Mouse (Mus musculus): ENCODE measurements around the gene Cfap46. TPM values are rescaled to one million over a fixed set of nuclear protein-coding genes. Genes with fewer than 3 reads are reported as not detected.
A peak's percentile ranks its signal among the peaks of the same experiment; 100 is the strongest.

The Cfap46 gene
- polyA plus RNA-seq, 1 experiment from 2014 or later, result 0.21 TPM

- no peak overlapping the region for H3K4me3 ChIP-seq (replicated peaks)
- 44% methylated on average over 10 of the region's 10 CpGs for WGBS
- H3K27me3 ChIP-seq, result 0 out of 2 replicates have a peak, but pooled peaks cover 6% of the 10 kb centered on the region
- ATAC-seq (replicated peaks; ENCODE audit: low FRiP score), result no peak
- no peak overlapping the region for H3K9ac ChIP-seq
- no peak overlapping the region for H3K4me2 ChIP-seq
- H3K9me3 ChIP-seq (replicated peaks), result no peaks in the 10 kb centered on the region
- H3K27ac ChIP-seq, result no peak overlapping the region
- no peaks in the 10 kb centered on the region for H3K4me1 ChIP-seq
- no peaks in the 10 kb centered on the region for H3K36me3 ChIP-seq
Observed at GRCm38 (mm10) chr7:139648107-139648824, 35.4 kb downstream of the Cfap46 start.

DNA sequence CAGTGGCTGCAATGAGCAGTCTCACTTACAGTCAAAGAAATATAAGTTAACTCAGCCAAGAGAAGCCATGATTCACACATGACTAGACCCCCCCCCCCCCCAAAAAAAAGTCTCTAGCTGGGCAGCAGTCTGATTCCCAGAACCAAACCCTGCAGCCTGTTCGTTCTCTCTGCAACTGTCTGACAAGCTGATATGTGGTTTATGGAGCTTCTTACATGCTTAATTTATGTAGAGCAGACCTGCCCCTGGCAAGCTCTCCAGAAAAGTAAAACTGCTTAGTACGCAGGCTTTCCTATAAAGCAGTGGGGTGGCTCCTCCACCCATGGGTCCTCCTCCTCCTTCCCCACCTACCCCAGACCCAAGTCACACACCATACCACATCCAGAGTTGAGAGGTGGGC lies 50.2 kb downstream of the Cfap46 start:
- H3K27me3 ChIP-seq, result 0 out of 2 replicates have a peak, but pooled peaks cover 4% of the 10 kb centered on the region
- 32% methylated on average over 2 of the region's 2 CpGs for WGBS
- no peaks in the 10 kb centered on the region for H3K4me1 ChIP-seq
- H3K36me3 ChIP-seq, result no peaks in the 10 kb centered on the region
- no peak overlapping the region for H3K9ac ChIP-seq
- ATAC-seq (replicated peaks; ENCODE audit: low FRiP score), result no peak
- H3K27ac ChIP-seq, result no peak overlapping the region
- H3K9me3 ChIP-seq (replicated peaks), result no peaks in the 10 kb centered on the region
- no peak overlapping the region for H3K4me3 ChIP-seq (replicated peaks)
- H3K4me2 ChIP-seq, result no peak overlapping the region

- H3K27me3 ChIP-seq, result no peaks in the 10 kb centered on the region
- H3K27ac ChIP-seq, result no peak overlapping the region
- no peak overlapping the region for H3K4me3 ChIP-seq (replicated peaks)
- WGBS, result 77% methylated on average over 9 of the region's 9 CpGs
- H3K4me1 ChIP-seq, result no peaks in the 10 kb centered on the region
- H3K9me3 ChIP-seq (replicated peaks), result no peaks in the 10 kb centered on the region
- no peak overlapping the region for H3K9ac ChIP-seq
- no peaks in the 10 kb centered on the region for H3K36me3 ChIP-seq
- no peak for ATAC-seq (replicated peaks; ENCODE audit: low FRiP score)
- no peak overlapping the region for H3K4me2 ChIP-seq
Observed at GRCm38 (mm10) chr7:139625156-139625555, 58.5 kb downstream of the Cfap46 start.

GRCm38 (mm10) chr7:139622568-139622967 lies 61.0 kb downstream of the Cfap46 start:
- Histone ChIP-seq H3K27me3 (no peaks in the 10 kb centered on the region), H3K9me3 (replicated peaks) (no peaks in the 10 kb centered on the region), H3K27ac (no peak overlapping the region), H3K4me2 (no peak overlapping the region), H3K4me3 (replicated peaks) (no peak overlapping the region), H3K9ac (no peak overlapping the region), H3K36me3 (no peaks in the 10 kb centered on the region), H3K4me1 (no peaks in the 10 kb centered on the region)
- ATAC-seq (replicated peaks; ENCODE audit: low FRiP score), result no peak
- 85% methylated on average over 13 of the region's 13 CpGs for WGBS

GRCm38 (mm10) chr7:139615767-139616766 lies 67.5 kb downstream of the Cfap46 start:
- H3K36me3 ChIP-seq, result no peaks in the 10 kb centered on the region
- ATAC-seq (replicated peaks; ENCODE audit: low FRiP score), result no peak; the same call in 1 of the 2 replicates
- H3K4me1 ChIP-seq, result no peaks in the 10 kb centered on the region
- peaks cover 2% of the 10 kb centered on the region; the same call in 1 of the 2 replicates for H3K27me3 ChIP-seq
- no peaks in the 10 kb centered on the region for H3K9me3 ChIP-seq (replicated peaks)
- H3K27ac ChIP-seq, result no peak overlapping the region
- no peak overlapping the region for H3K4me2 ChIP-seq
- no peak overlapping the region for H3K9ac ChIP-seq
- no peak overlapping the region for H3K4me3 ChIP-seq (replicated peaks)
- WGBS, result 60% methylated on average over 12 of the region's 12 CpGs

DNA sequence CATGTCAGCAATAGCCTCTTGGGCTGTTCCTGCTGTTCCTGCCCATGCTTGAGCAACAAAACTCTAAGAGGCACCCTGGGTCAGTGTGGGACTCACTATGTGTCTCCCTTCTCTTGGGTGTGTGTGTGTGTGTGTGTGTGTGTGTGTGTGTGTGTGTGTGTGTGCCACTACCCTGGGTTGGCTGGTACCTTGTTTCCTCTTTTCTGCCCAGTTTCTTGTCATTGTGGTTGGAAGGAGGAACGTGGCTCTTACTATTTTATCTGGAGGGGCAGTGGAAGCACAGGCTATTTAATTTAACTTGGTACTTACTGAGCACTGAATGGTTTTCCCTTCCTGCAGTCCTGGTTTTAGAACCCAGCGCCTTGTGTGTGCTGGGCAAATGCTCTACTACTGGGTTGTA lies 73.3 kb downstream of the Cfap46 start:
- no peak overlapping the region for H3K9ac ChIP-seq
- WGBS, result 94% methylated on average over 2 of the region's 2 CpGs
- no peak overlapping the region for H3K4me3 ChIP-seq (replicated peaks)
- H3K27ac ChIP-seq, result no peak overlapping the region
- no peak for ATAC-seq (replicated peaks; ENCODE audit: low FRiP score)
- no peaks in the 10 kb centered on the region for H3K9me3 ChIP-seq (replicated peaks)
- no peaks in the 10 kb centered on the region for H3K4me1 ChIP-seq
- H3K27me3 ChIP-seq, result peaks cover 5% of the 10 kb centered on the region; the same call in 1 of the 2 replicates
- H3K4me2 ChIP-seq, result no peak overlapping the region
- H3K36me3 ChIP-seq, result no peaks in the 10 kb centered on the region

GRCm38 (mm10) chr7:139595862-139596261 lies 87.8 kb downstream of the Cfap46 start:
- Histone ChIP-seq H3K9me3 (replicated peaks) (no peaks in the 10 kb centered on the region), H3K36me3 (no peaks in the 10 kb centered on the region), H3K27me3 (peaks cover 16% of the 10 kb centered on the region), H3K4me3 (replicated peaks) (no peak overlapping the region), H3K27ac (no peak overlapping the region), H3K4me2 (no peak overlapping the region), H3K9ac (no peak overlapping the region), H3K4me1 (no peaks in the 10 kb centered on the region)
- WGBS, result 64% methylated on average over 6 of the region's 6 CpGs
- ATAC-seq (replicated peaks; ENCODE audit: low FRiP score), result no peak

GRCm38 (mm10) chr7:139595311-139595710 lies 88.3 kb downstream of the Cfap46 start:
- Histone ChIP-seq H3K27me3 (peaks cover 16% of the 10 kb centered on the region; the same call in 1 of the 2 replicates), H3K4me3 (replicated peaks) (no peak overlapping the region), H3K9me3 (replicated peaks) (no peaks in the 10 kb centered on the region), H3K4me2 (no peak overlapping the region), H3K36me3 (no peaks in the 10 kb centered on the region), H3K27ac (no peak overlapping the region), H3K9ac (no peak overlapping the region), H3K4me1 (no peaks in the 10 kb centered on the region)
- ATAC-seq (replicated peaks; ENCODE audit: low FRiP score), result no peak
- 77% methylated on average over 6 of the region's 6 CpGs for WGBS

DNA sequence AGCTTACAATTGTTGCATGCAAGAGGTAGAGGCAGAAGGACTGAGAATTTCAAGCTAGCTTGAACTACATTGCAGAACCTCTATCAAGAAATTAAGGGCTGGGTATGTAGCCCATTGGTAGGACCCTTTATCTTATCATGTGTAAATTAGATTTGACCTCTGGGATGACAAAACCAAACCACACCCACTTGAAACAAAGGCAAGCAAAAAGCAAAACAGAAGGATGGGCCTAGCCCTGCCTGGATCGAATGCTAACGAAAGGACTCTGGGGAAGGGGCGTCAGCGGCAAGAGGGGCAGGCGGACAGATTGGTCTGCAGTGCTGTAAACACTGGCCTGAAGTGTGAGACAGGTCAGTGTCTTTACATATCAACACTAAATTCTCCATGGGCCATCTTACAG lies 92.3 kb downstream of the Cfap46 start:
- WGBS, result 88% methylated on average over 5 of the region's 5 CpGs
- no peak overlapping the region for H3K4me2 ChIP-seq

GRCm38 (mm10) chr7:139590302-139590701 lies 93.3 kb downstream of the Cfap46 start:
- Histone ChIP-seq H3K4me2 (no peak overlapping the region), H3K27ac (no peak overlapping the region), H3K4me3 (replicated peaks) (no peak overlapping the region), H3K9ac (no peak overlapping the region), H3K9me3 (replicated peaks) (no peaks in the 10 kb centered on the region), H3K4me1 (peaks cover 3% of the 10 kb centered on the region; the same call in 1 of the 2 replicates), H3K36me3 (no peaks in the 10 kb centered on the region), H3K27me3 (peaks cover 62% of the 10 kb centered on the region)
- 0 out of 2 replicates have a peak, but pooled peaks have one; percentile 46 for ATAC-seq (replicated peaks; ENCODE audit: low FRiP score)
- 25% methylated on average over 3 of the region's 3 CpGs for WGBS

More for the DNA sequence above, 92.3 kb downstream of the Cfap46 start:
- no peak overlapping the region for H3K9ac ChIP-seq
- no peak overlapping the region for H3K27ac ChIP-seq
- ATAC-seq (replicated peaks; ENCODE audit: low FRiP score), result no peak
- H3K36me3 ChIP-seq, result no peaks in the 10 kb centered on the region
- H3K4me1 ChIP-seq, result no peaks in the 10 kb centered on the region
- H3K27me3 ChIP-seq, result peaks cover 55% of the 10 kb centered on the region
- no peak overlapping the region for H3K4me3 ChIP-seq (replicated peaks)
- H3K9me3 ChIP-seq (replicated peaks), result no peaks in the 10 kb centered on the region

DNA sequence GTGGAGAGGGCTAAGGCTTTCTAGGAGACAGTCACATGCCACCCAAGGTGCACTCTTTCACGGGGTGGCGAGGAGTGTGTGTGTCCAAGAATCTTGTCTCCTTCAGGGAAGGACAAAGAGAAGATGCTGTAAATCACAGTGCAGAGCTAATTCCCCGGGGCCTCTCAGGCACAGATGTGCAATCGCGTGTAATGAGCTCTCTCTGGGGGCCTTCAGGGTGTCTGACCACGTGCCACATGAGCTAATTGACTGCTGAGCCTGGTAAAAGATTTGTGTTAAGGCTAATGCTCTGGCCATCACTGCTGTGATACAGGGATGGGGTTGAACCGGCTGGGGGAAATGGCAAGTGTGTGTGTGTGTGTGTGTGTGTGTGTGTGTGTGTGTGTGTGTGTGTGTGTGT lies 95.7 kb downstream of the Cfap46 start:
- Histone ChIP-seq H3K4me1 (peaks cover 22% of the 10 kb centered on the region), H3K36me3 (no peaks in the 10 kb centered on the region), H3K4me3 (replicated peaks) (no peak overlapping the region), H3K9me3 (replicated peaks) (no peaks in the 10 kb centered on the region), H3K9ac (no peak overlapping the region), H3K27ac (no peak overlapping the region), H3K4me2 (no peak overlapping the region), H3K27me3 (peaks cover 73% of the 10 kb centered on the region)
- ATAC-seq (replicated peaks; ENCODE audit: low FRiP score), result 0 out of 2 replicates have a peak, but pooled peaks have one; percentile 40
- WGBS, result 7% methylated on average over 7 of the region's 7 CpGs
